Mouse (Mus musculus) megakaryocyte, embryonic 14.5 days (primary cell): Measurements from ENCODE around the gene Plxna2.

ENCODE experiments used
- FLI1 ChIP-seq: IDR thresholded peaks from 2 replicates; pipeline ENCODE4 v1.6.1; 2012; ENCODE audit warnings: low read length, inconsistent platforms, mixed read lengths
- GATA1 ChIP-seq: IDR thresholded peaks from 3 replicates; pipeline ENCODE4 v1.6.1; 2012; ENCODE audit warnings: mixed read lengths, low read length, inconsistent platforms, borderline replicate concordance

DNA sequence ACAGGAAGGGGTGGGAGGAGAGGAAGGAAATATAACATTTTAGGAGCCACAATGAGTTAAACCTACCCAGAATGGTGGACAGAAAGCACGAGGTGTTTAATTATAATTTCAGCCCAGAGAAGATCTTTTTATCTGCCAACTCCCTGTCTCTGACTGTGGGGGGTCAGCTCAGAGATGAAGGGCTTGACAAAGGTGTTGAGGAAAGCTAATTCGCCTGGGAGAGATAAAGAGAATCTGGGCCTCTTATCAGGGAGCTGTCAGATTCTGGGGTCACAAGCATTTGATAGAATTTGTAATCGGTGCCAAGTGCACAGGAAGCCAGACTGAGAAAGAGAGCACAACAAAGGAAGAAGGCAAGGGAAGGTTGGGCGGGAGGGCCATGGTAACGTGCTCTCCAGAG, 144.9 kb downstream of the Plxna2 start:
- TF ChIP-seq GATA1 (no peak), FLI1 (no peak)
